In the genomic region with DNA sequence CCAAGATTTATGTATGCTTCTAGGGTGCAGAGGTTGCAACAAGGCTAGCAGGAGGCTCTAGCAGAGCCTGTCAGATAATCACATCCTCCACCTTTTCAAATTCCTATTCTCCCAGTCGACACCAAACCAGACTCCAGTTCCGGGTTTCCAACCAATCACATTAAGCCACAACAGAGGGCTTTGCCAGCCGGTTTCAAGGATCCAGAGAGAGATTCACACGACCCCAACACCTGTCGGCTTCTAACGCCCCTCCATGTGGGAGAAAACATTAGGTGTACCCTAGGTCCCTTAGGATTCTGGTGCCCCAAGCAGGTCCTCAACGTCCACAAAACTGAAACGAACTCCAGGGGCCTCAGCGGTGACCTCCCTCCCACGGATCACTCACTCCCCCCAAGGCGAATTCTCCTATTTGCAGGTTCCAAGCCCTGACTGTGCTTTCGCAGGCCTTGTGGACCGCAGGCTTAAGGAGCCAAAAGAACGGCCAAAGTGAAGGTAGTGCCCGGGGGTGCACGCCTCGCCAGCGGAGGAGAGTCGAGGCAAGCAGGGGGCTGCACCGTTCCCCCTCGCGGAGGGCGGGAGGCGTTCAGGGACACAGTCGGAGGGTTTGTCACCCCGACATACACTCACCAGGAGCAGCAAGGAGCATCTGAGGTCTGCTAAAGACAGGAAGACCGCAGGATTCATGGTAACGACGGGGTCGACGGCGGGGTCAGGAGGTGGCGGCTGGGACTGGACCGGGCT, we compare ENCODE assay signal across 7 mouse cellular contexts. TPM values are rescaled to one million over a fixed set of nuclear protein-coding genes. Genes with fewer than 3 reads are reported as not detected.
DNase-seq lines count a peak whose midpoint lies in the region; ATAC-seq lines count a peak whose summit lies in the region.

No protein-coding gene starts in this region.

- H3K4me2 ChIP-seq in forebrain, embryonic 15.5 days (replicated peaks) = peak overlapping the region; percentile 71

- H3K4me1 ChIP-seq in forebrain, embryonic 15.5 days = peaks cover 13% of the 10 kb centered on the region
- peaks cover 38% of the 10 kb centered on the region for H3K4me1 ChIP-seq in megakaryocyte, embryonic 14.5 days

- H3K27me3 ChIP-seq in forebrain, embryonic 15.5 days = no peaks in the 10 kb centered on the region
- H3K27me3 ChIP-seq in megakaryocyte, embryonic 14.5 days (replicated peaks) = no peaks in the 10 kb centered on the region

- peak; percentile 8 for DNase-seq in right cerebral cortex, adult 18-20 months
- no peak for DNase-seq in right cerebral cortex, postnatal 36 days (ENCODE audit: low spot score in 2 of 2)
- DNase-seq in brain, adult 2 months (ENCODE audit: low read depth, low spot score) = peak; percentile 52
- DNase-seq in layer of hippocampus, adult 8-10 months (ENCODE audit: low spot score in 2 of 2) = peak; percentile 27 to 39
- DNase-seq in adrenal gland, postnatal 10 days = no peak

- H3K36me3 ChIP-seq in forebrain, embryonic 15.5 days = no peaks in the 10 kb centered on the region
- peaks cover 17% of the 10 kb centered on the region for H3K36me3 ChIP-seq in megakaryocyte, embryonic 14.5 days (replicated peaks; ENCODE audit: low read length)

- peak; percentile 67; the same call in 1 of the 2 replicates for ATAC-seq in forebrain, embryonic 15.5 days (replicated peaks)

- H3K27ac ChIP-seq in forebrain, embryonic 15.5 days (replicated peaks) = peak overlapping the region; percentile 60

- H3K9me3 ChIP-seq in forebrain, embryonic 15.5 days = no peaks in the 10 kb centered on the region
- no peaks in the 10 kb centered on the region for H3K9me3 ChIP-seq in megakaryocyte, embryonic 14.5 days

- H3K9ac ChIP-seq in forebrain, embryonic 15.5 days (replicated peaks) = peak overlapping the region; percentile 87

- WGBS in forebrain, embryonic 15.5 days = under 1% methylated on average over 34 of the region's 34 CpGs

- peak overlapping the region; percentile 82 for H3K4me3 ChIP-seq in forebrain, embryonic 15.5 days
- peak overlapping the region; percentile 100 for H3K4me3 ChIP-seq in megakaryocyte, embryonic 14.5 days (replicated peaks)

RNA-seq across cellular contexts. Expression of a gene that starts 0.4 kb away (rescaled TPM):
- polyA plus RNA-seq in forebrain, embryonic 15.5 days (2015; fragmentation: Nextera tagmentation; extraction: Ambion mirVana) = 61.4 and 67.0 TPM in 2 replicates
- 10 to 100 TPM; 31.1 to 43.4 (median 34.5) TPM for total RNA-seq in layer of hippocampus, adult 8-10 months (2022)
- 4.0 and 9.1 TPM in 2 replicates for polyA plus RNA-seq in megakaryocyte, embryonic 14.5 days (2012; ENCODE audit: insufficient read depth, low replicate concordance)
- 10 to 100 TPM; 48.7 to 53.9 TPM for total RNA-seq in adrenal gland, postnatal 10 days (2021)

RNA-seq across cellular contexts. Expression of a gene that starts 0.6 kb away (rescaled TPM):
- 7.2 and 7.4 TPM in 2 replicates for polyA plus RNA-seq in forebrain, embryonic 15.5 days (2015; fragmentation: Nextera tagmentation; extraction: Ambion mirVana)
- 10 to 100 TPM; 12.9 to 15.3 (median 14.7) TPM for total RNA-seq in layer of hippocampus, adult 8-10 months (2022)
- 1.0 and 2.4 TPM in 2 replicates for polyA plus RNA-seq in megakaryocyte, embryonic 14.5 days (2012; ENCODE audit: insufficient read depth, low replicate concordance)
- total RNA-seq in adrenal gland, postnatal 10 days (2021) = 1 to 10 TPM; 8.4 to 9.3 TPM

Comparison
In these comparisons a context has a peak if more than half of its experiments do, and no peak if none do; other contexts are left out.
1. DNase-seq: peak in right cerebral cortex, adult 18-20 months (single experiment), brain, adult 2 months (single experiment) and layer of hippocampus, adult 8-10 months (2 of 2); none in right cerebral cortex, postnatal 36 days (0 of 2) and adrenal gland, postnatal 10 days (single experiment).